Mouse (Mus musculus) c-Kit-positive CD71-negative TER-119-negative erythroid progenitor cells, embryonic 14.5 days (primary cell): ENCODE measurements around the gene Ppp2r3a.

ENCODE experiments used
- DNase-seq: peaks from one replicate; pipeline ENCODE4 v3.0.0-alpha.2; 2013; ENCODE audit warnings: low read depth

The Ppp2r3a gene

GRCm38 (mm10) chr9:101074332-101075021 lies 177.1 kb downstream of the Ppp2r3a start:
- DNase-seq, result no peak

- no peak for DNase-seq
Observed at GRCm38 (mm10) chr9:101073987-101074331, 177.6 kb downstream of the Ppp2r3a start, which contains the start of gene Msl2. Gene Msl2 (plus strand): TSS chr9:101074101.

- DNase-seq, result peak; percentile 96
Observed at GRCm38 (mm10) chr9:101073041-101073986, 178.3 kb downstream of the Ppp2r3a start.

GRCm38 (mm10) chr9:101072506-101072905 lies 179.1 kb downstream of the Ppp2r3a start:
- DNase-seq, result no peak

- no peak for DNase-seq
Observed at GRCm38 (mm10) chr9:101069781-101070180, 181.8 kb downstream of the Ppp2r3a start.

- DNase-seq, result no peak
Observed at GRCm38 (mm10) chr9:101065076-101065602, 186.5 kb downstream of the Ppp2r3a start.

GRCm38 (mm10) chr9:101062253-101062780 lies 189.3 kb downstream of the Ppp2r3a start:
- no peak for DNase-seq

- DNase-seq, result no peak
Observed at GRCm38 (mm10) chr9:101061035-101061434, 190.6 kb downstream of the Ppp2r3a start.

GRCm38 (mm10) chr9:101057156-101057555 lies 194.4 kb downstream of the Ppp2r3a start:
- no peak for DNase-seq
